Mouse (Mus musculus): ENCODE measurements at regions not wholly inside any gene's neighbourhood (a gene's known extent, or its start where the extent isn't known, plus 50 kb on each side); places are given as distances from the start of the nearest gene placed in this dataset.

- no peak for DNase-seq (ENCODE audit: extremely low read depth, low read depth)
These were observed 119.3 kb downstream of the Cartpt start for GRCm38 (mm10) chr13:99781616-99782015.

GRCm38 (mm10) chr13:99780751-99781460, 120.0 kb downstream of the Cartpt start:
- DNase-seq (ENCODE audit: extremely low read depth, low read depth), result no peak

GRCm38 (mm10) chr13:99778747-99779146, 122.1 kb downstream of the Cartpt start:
- no peak for DNase-seq (ENCODE audit: extremely low read depth, low read depth)

- no peak for DNase-seq (ENCODE audit: extremely low read depth, low read depth)
These were observed 123.2 kb downstream of the Cartpt start for GRCm38 (mm10) chr13:99777736-99778135.

- DNase-seq (ENCODE audit: extremely low read depth, low read depth), result no peak
These were observed 134.9 kb downstream of the Cartpt start for GRCm38 (mm10) chr13:99765965-99766364.

GRCm38 (mm10) chr13:99764764-99765163, 136.1 kb downstream of the Cartpt start:
- DNase-seq (ENCODE audit: extremely low read depth, low read depth), result no peak

GRCm38 (mm10) chr13:99764097-99764714, 136.7 kb downstream of the Cartpt start:
- no peak for DNase-seq (ENCODE audit: extremely low read depth, low read depth)

- no peak for DNase-seq (ENCODE audit: extremely low read depth, low read depth)
These were observed 139.0 kb downstream of the Cartpt start for GRCm38 (mm10) chr13:99761843-99762242.

- no peak for DNase-seq (ENCODE audit: extremely low read depth, low read depth)
These were observed 139.5 kb downstream of the Cartpt start for GRCm38 (mm10) chr13:99761423-99761822.

GRCm38 (mm10) chr13:99760646-99761045, 140.2 kb downstream of the Cartpt start:
- DNase-seq (ENCODE audit: extremely low read depth, low read depth), result no peak

GRCm38 (mm10) chr13:99759256-99760044, 141.4 kb downstream of the Cartpt start:
- DNase-seq (ENCODE audit: extremely low read depth, low read depth), result no peak

- DNase-seq (ENCODE audit: extremely low read depth, low read depth), result no peak
These were observed 146.2 kb downstream of the Cartpt start for GRCm38 (mm10) chr13:99754701-99755100.

- no peak for DNase-seq (ENCODE audit: extremely low read depth, low read depth)
These were observed 146.6 kb downstream of the Cartpt start for GRCm38 (mm10) chr13:99754251-99754652.

- DNase-seq (ENCODE audit: extremely low read depth, low read depth), result no peak
These were observed 147.4 kb downstream of the Cartpt start for GRCm38 (mm10) chr13:99753526-99753925.

- no peak for DNase-seq (ENCODE audit: extremely low read depth, low read depth)
These were observed 150.2 kb downstream of the Cartpt start for GRCm38 (mm10) chr13:99750729-99751128.

- no peak for DNase-seq (ENCODE audit: extremely low read depth, low read depth)
These were observed 151.5 kb downstream of the Cartpt start for GRCm38 (mm10) chr13:99749342-99749741.

- DNase-seq (ENCODE audit: extremely low read depth, low read depth), result no peak
These were observed 152.8 kb downstream of the Cartpt start for GRCm38 (mm10) chr13:99748128-99748527.

GRCm38 (mm10) chr13:99745526-99745925, 155.4 kb downstream of the Cartpt start:
- no peak for DNase-seq (ENCODE audit: extremely low read depth, low read depth)

GRCm38 (mm10) chr13:99744790-99745120, 156.1 kb downstream of the Cartpt start:
- no peak for DNase-seq (ENCODE audit: extremely low read depth, low read depth)

- no peak for DNase-seq (ENCODE audit: extremely low read depth, low read depth)
These were observed 156.7 kb downstream of the Cartpt start for GRCm38 (mm10) chr13:99743952-99744789.

- no peak for DNase-seq (ENCODE audit: extremely low read depth, low read depth)
These were observed 158.4 kb downstream of the Cartpt start for GRCm38 (mm10) chr13:99742507-99742906.
